Mouse (Mus musculus): ENCODE results near the gene Rab6b. TPM values are rescaled to one million over a fixed set of nuclear protein-coding genes. Genes with fewer than 3 reads are reported as not detected.

Rab6b gene
- polyA plus RNA-seq, 1 experiment, result 1.7 TPM

- no peaks in the 10 kb centered on the region for H3K79me2 ChIP-seq (ENCODE audit: control insufficient read depth, insufficient read depth)
- no peak overlapping the region for H3K4me3 ChIP-seq (ENCODE audit: insufficient read depth, poor library complexity, severe bottlenecking)
- TF ChIP-seq CTCF (IDR thresholded peaks at IDR 0.05; ENCODE audit: control insufficient read depth, insufficient read depth, insufficient read length) (no peak), MAX (IDR thresholded peaks at IDR 0.05) (no peak), CEBPB (IDR thresholded peaks at IDR 0.05; ENCODE audit: low read depth) (no peak), MYOD1 (IDR thresholded peaks at IDR 0.05; ENCODE audit: control insufficient read depth, insufficient read length, low read depth) (no peak), USF1 (IDR thresholded peaks at IDR 0.05; ENCODE audit: low read depth) (no peak), MYOG (IDR thresholded peaks at IDR 0.05; ENCODE audit: control insufficient read depth, extremely low read depth, insufficient read length) (no peak), FOSL1 (IDR thresholded peaks at IDR 0.05; ENCODE audit: insufficient read depth, low read length, poor library complexity, severe bottlenecking) (no peak)
- H3K79me3 ChIP-seq (ENCODE audit: low read depth), result no peaks in the 10 kb centered on the region
- H3K36me3 ChIP-seq (ENCODE audit: control insufficient read depth, insufficient read depth), result no peaks in the 10 kb centered on the region
- H3K27me3 ChIP-seq (ENCODE audit: control insufficient read depth, insufficient read depth, insufficient read length), result peaks cover 4% of the 10 kb centered on the region
- no peak overlapping the region for H3ac ChIP-seq (ENCODE audit: control insufficient read depth, insufficient read length, low read depth)
These were observed 2.5 kb upstream of the Rab6b start for GRCm38 (mm10) chr9:103108943-103109670.

GRCm38 (mm10) chr9:103109911-103110310 lies 1.7 kb upstream of the Rab6b start:
- Histone ChIP-seq H3K27me3 (ENCODE audit: control insufficient read depth, insufficient read depth, insufficient read length) (peaks cover 4% of the 10 kb centered on the region), H3K4me3 (ENCODE audit: insufficient read depth, poor library complexity, severe bottlenecking) (no peak overlapping the region), H3K79me2 (ENCODE audit: control insufficient read depth, insufficient read depth) (no peaks in the 10 kb centered on the region), H3K79me3 (ENCODE audit: low read depth) (no peaks in the 10 kb centered on the region), H3K36me3 (ENCODE audit: control insufficient read depth, insufficient read depth) (no peaks in the 10 kb centered on the region), H3ac (ENCODE audit: control insufficient read depth, insufficient read length, low read depth) (no peak overlapping the region)
- no peak for TF ChIP-seq CTCF (IDR thresholded peaks at IDR 0.05; ENCODE audit: control insufficient read depth, insufficient read depth, insufficient read length)
- TF ChIP-seq MYOG (IDR thresholded peaks at IDR 0.05; ENCODE audit: control insufficient read depth, extremely low read depth, insufficient read length), result no peak
- TF ChIP-seq CEBPB (IDR thresholded peaks at IDR 0.05; ENCODE audit: low read depth), result no peak
- no peak for TF ChIP-seq MAX (IDR thresholded peaks at IDR 0.05)
- no peak for TF ChIP-seq MYOD1 (IDR thresholded peaks at IDR 0.05; ENCODE audit: control insufficient read depth, insufficient read length, low read depth)
- no peak for TF ChIP-seq FOSL1 (IDR thresholded peaks at IDR 0.05; ENCODE audit: insufficient read depth, low read length, poor library complexity, severe bottlenecking)

- Histone ChIP-seq H3K4me3 (ENCODE audit: insufficient read depth, poor library complexity, severe bottlenecking) (no peak overlapping the region), H3K27me3 (ENCODE audit: control insufficient read depth, insufficient read depth, insufficient read length) (peaks cover 4% of the 10 kb centered on the region), H3ac (ENCODE audit: control insufficient read depth, insufficient read length, low read depth) (no peak overlapping the region), H3K79me2 (ENCODE audit: control insufficient read depth, insufficient read depth) (no peaks in the 10 kb centered on the region), H3K36me3 (ENCODE audit: control insufficient read depth, insufficient read depth) (no peaks in the 10 kb centered on the region), H3K79me3 (ENCODE audit: low read depth) (no peaks in the 10 kb centered on the region)
- TF ChIP-seq MAX (IDR thresholded peaks at IDR 0.05), result no peak
These were observed 673 bp upstream of the Rab6b start for GRCm38 (mm10) chr9:103110727-103111501.

- Histone ChIP-seq H3K27me3 (ENCODE audit: control insufficient read depth, insufficient read depth, insufficient read length) (peaks cover 4% of the 10 kb centered on the region), H3K36me3 (ENCODE audit: control insufficient read depth, insufficient read depth) (no peaks in the 10 kb centered on the region), H3K79me2 (ENCODE audit: control insufficient read depth, insufficient read depth) (no peaks in the 10 kb centered on the region), H3K79me3 (ENCODE audit: low read depth) (no peaks in the 10 kb centered on the region), H3K4me3 (ENCODE audit: insufficient read depth, poor library complexity, severe bottlenecking) (no peak overlapping the region), H3ac (ENCODE audit: control insufficient read depth, insufficient read length, low read depth) (no peak overlapping the region)
- TF ChIP-seq MAX (IDR thresholded peaks at IDR 0.05) (no peak), CTCF (IDR thresholded peaks at IDR 0.05; ENCODE audit: control insufficient read depth, insufficient read depth, insufficient read length) (no peak), MYOD1 (IDR thresholded peaks at IDR 0.05; ENCODE audit: control insufficient read depth, insufficient read length, low read depth) (no peak), FOSL1 (IDR thresholded peaks at IDR 0.05; ENCODE audit: insufficient read depth, low read length, poor library complexity, severe bottlenecking) (no peak), CEBPB (IDR thresholded peaks at IDR 0.05; ENCODE audit: low read depth) (no peak), MYOG (IDR thresholded peaks at IDR 0.05; ENCODE audit: control insufficient read depth, extremely low read depth, insufficient read length) (no peak), USF1 (IDR thresholded peaks at IDR 0.05; ENCODE audit: low read depth) (no peak)
These were observed 1.1 kb downstream of the Rab6b start for GRCm38 (mm10) chr9:103112471-103113271.

- Histone ChIP-seq H3ac (ENCODE audit: control insufficient read depth, insufficient read length, low read depth) (no peak overlapping the region), H3K27me3 (ENCODE audit: control insufficient read depth, insufficient read depth, insufficient read length) (peaks cover 4% of the 10 kb centered on the region), H3K36me3 (ENCODE audit: control insufficient read depth, insufficient read depth) (no peaks in the 10 kb centered on the region), H3K4me3 (ENCODE audit: insufficient read depth, poor library complexity, severe bottlenecking) (no peak overlapping the region), H3K79me3 (ENCODE audit: low read depth) (no peaks in the 10 kb centered on the region), H3K79me2 (ENCODE audit: control insufficient read depth, insufficient read depth) (no peaks in the 10 kb centered on the region)
- no peak for TF ChIP-seq MAX (IDR thresholded peaks at IDR 0.05)
These were observed 1.8 kb downstream of the Rab6b start for GRCm38 (mm10) chr9:103113351-103113750.

All from C2C12 (cell line).